Mouse (Mus musculus) spleen, postnatal 36 days (tissue): ENCODE data around the gene Olfr1206.

Source experiments
- DNase-seq, 2 experiments: peaks; one replicate each; pipeline ENCODE4 v3.0.0; 2022; ENCODE audit warnings: low spot score in 2 of 2, mixed read lengths in 1 of 2

Gene Olfr1206

DNA sequence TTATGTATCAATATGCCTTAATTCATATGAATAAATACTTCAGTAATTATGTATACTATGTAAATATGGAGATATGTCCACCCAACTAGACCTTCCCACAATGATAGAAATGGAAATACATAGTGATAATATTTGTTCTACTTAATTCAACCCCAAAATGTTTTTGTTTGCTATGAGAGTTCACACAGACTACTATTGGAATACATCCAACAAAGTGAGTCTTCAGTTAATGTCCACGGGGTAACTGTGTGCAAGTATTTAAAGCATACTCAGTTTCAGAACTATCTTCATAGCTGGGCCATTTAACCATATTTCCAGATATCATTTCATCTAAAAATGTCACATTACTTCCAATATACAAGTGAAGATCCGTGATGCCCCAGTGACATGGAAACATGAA lies at the start of gene Olfr1206:
Gene Olfr1206 (plus strand): TSS at position 301 of the 400 bp plus-strand sequence.
- no peak for DNase-seq

DNA sequence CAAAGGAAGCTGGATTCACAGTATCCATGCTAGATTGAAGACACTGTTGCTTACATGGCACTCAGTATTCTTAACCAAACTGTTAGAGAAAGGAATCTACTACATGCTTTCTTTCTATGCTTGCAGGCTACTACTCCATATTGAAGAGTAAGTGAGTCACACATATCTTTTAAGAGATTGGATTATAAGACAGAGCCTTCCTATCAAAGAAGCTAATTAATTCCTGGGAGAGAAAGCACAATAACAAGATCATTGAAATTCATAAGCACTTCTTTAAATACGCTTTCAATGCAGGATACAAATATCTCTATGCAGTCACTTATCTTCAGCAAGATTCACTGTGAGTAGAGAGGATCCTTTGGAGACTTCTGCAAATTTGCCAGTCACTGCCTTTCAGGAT lies 48.8 kb upstream of the Olfr1206 start, which contains the start of gene Olfr1202:
Gene Olfr1202 (plus strand): TSS at position 301 of the 400 bp plus-strand sequence.
- no peak for DNase-seq

DNA sequence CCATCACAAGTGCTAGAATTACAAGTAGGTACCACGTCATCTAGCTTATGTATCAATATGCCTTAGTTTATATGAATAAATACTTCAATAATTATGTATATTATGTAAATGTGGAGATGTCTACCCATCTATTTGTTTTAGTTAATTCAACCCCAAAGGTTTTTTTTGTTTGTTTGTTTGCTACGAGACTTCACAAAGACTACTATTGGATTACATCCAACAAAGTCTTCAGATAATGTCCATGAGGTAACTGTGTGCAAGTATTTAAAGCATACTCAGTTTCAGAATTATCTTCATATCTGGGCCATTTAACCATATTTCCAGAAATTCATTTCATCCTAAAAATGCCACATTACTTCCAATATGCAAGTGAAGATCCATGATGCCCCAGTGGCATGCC lies 33.6 kb upstream of the Olfr1206 start, which contains the start of gene Olfr1205:
Gene Olfr1205 (plus strand): TSS at position 301 of the 400 bp plus-strand sequence.
- no peak for DNase-seq

DNA sequence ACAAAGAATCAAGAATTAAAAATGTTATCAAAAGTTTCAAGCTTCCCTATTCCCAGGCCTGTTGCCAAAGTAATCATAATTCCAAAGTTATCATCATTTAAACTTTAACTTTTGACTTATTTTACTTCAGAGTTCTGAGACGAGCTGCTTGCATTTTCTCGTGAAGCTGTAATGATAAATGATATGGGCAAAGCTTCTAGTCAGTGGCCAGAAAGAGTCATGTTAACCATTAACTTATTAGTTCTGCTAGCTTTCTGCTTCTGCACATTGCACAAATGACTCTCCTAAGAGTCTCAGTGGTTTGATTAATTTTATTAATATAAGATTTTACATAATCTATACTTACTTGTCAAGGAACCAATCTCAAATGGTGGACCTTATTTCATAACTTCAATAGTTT lies 24.6 kb upstream of the Olfr1206 start:
- no peak for DNase-seq

DNA sequence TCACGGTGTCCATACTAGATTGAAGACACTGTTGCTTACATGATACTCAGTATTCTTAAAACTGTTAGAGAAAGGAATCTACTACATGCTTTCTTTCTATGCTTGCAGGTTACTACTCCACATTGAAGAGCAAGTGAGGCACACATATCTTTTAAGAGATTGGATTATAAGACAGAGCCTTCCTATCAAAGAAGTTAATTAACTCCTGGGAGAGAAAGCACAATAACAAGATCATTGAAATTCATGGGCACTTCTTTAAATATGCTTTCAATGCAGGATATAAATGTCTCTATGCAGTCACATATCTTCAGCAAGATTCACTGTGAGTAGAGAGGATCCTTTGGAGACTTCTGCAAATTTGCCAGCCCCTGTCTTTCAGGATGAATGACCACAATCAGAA lies 14.0 kb upstream of the Olfr1206 start, which contains the start of gene Olfr1204:
Gene Olfr1204 (plus strand): TSS at position 301 of the 400 bp plus-strand sequence.
- DNase-seq: no peak

DNA sequence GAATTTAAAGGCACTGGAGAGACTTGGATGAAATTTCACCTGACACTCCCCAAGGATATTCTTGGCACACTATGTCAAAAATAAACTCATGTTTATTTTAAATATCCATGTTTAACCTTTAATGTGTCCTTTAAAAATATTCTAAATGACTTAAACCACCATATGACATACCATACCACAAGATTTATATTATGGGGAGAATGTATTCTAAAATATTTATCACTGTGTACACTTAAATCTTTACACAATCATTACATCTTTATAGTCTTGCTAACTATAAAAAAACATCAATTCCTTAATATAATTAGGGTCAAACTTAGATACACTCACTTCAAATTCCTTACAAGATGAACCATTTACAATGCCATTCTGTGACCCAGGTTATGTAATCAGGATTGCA lies 39.2 kb downstream of the Olfr1206 start, which contains the start of gene Olfr1208:
Gene Olfr1208 (minus strand): TSS at position 101 of the 400 bp plus-strand sequence.
- no peak for DNase-seq

DNA sequence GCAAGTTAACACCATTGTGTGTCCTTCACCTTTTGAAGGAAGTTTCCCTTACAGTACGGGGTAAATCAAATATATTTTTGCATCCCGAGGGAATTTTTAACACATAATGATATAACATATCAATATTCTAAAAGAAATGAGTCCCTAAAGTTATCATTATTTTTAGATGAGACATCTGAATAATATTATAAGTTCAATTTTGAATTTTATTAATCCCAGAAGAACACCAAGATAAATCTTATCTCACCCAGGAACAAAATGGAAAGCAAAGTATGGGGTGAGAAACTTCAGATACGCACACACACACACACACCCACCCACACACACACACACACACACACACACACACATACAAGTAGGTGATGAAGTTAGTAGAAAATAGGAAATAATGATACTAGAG lies 52.0 kb downstream of the Olfr1206 start, which contains the start of gene Olfr1209:
Gene Olfr1209 (minus strand): TSS at position 101 of the 400 bp plus-strand sequence.
- no peak for DNase-seq
